ENCODE assay signal across 8 mouse cellular contexts in genomic region chr10:93159651-93160496, GRCm38 (mm10). TPM values are rescaled to one million over a fixed set of nuclear protein-coding genes. Genes with fewer than 3 reads are reported as not detected.
DNase-seq lines count a peak whose midpoint lies in the region; ATAC-seq lines count a peak whose summit lies in the region.

No protein-coding gene starts in this region.

- 19% methylated on average over 17 of the region's 17 CpGs for WGBS in kidney, embryonic 16.5 days
- WGBS in hindbrain, embryonic 15.5 days: 28% methylated on average over 17 of the region's 17 CpGs
- WGBS in midbrain, embryonic 14.5 days: 29% methylated on average over 17 of the region's 17 CpGs

- no peak for ATAC-seq in kidney, embryonic 16.5 days (ENCODE audit: low FRiP score, low TSS enrichment)
- ATAC-seq in hindbrain, embryonic 15.5 days (ENCODE audit: low FRiP score, low read depth): peak; percentile 81
- peak; percentile 68 for ATAC-seq in midbrain, embryonic 14.5 days (ENCODE audit: low FRiP score, low TSS enrichment)

- no peaks in the 10 kb centered on the region for H3K36me3 ChIP-seq in kidney, embryonic 16.5 days (ENCODE audit: insufficient read depth, low read length)
- no peaks in the 10 kb centered on the region for H3K36me3 ChIP-seq in hindbrain, embryonic 15.5 days
- no peaks in the 10 kb centered on the region for H3K36me3 ChIP-seq in midbrain, embryonic 14.5 days (ENCODE audit: control insufficient read depth, insufficient read depth, low read length)

- no peak for DNase-seq in kidney, adult 18-20 months
- DNase-seq in midbrain, embryonic 14.5 days: no peak
- DNase-seq in layer of hippocampus, adult 9-10 months (ENCODE audit: low spot score): no peak
- DNase-seq in cerebellum, postnatal 36 days: no peak
- DNase-seq in urinary bladder, postnatal 36 days (ENCODE audit: low spot score in 2 of 2): no peak

- H3K4me1 ChIP-seq in kidney, embryonic 16.5 days (ENCODE audit: insufficient read depth, low read length): peaks cover 18% of the 10 kb centered on the region
- peaks cover 12% of the 10 kb centered on the region for H3K4me1 ChIP-seq in brown adipose tissue, adult 24 weeks (ENCODE audit: control insufficient read depth, insufficient read depth, insufficient read length, low read length)
- peaks cover 15% of the 10 kb centered on the region for H3K4me1 ChIP-seq in hindbrain, embryonic 15.5 days (replicated peaks)
- peaks cover 19% of the 10 kb centered on the region for H3K4me1 ChIP-seq in midbrain, embryonic 14.5 days (ENCODE audit: control insufficient read depth, insufficient read depth, low read length)

- no peaks in the 10 kb centered on the region for H3K9me3 ChIP-seq in kidney, embryonic 16.5 days (ENCODE audit: low read length)
- no peaks in the 10 kb centered on the region for H3K9me3 ChIP-seq in hindbrain, embryonic 15.5 days
- H3K9me3 ChIP-seq in midbrain, embryonic 14.5 days (ENCODE audit: control insufficient read depth, low read length): no peaks in the 10 kb centered on the region

- H3K27ac ChIP-seq in kidney, embryonic 16.5 days (ENCODE audit: low read length): peak overlapping the region; percentile 29
- H3K27ac ChIP-seq in brown adipose tissue, adult 24 weeks (replicated peaks; ENCODE audit: low read depth, low read length): peak overlapping the region; percentile 88
- H3K27ac ChIP-seq in hindbrain, embryonic 15.5 days (replicated peaks): peak overlapping the region; percentile 98
- peak overlapping the region; percentile 99 for H3K27ac ChIP-seq in midbrain, embryonic 14.5 days (replicated peaks; ENCODE audit: low read depth, low read length)

- H3K4me2 ChIP-seq in kidney, embryonic 16.5 days (replicated peaks; ENCODE audit: low read depth, low read length): peak overlapping the region; percentile 63
- peak overlapping the region; percentile 58 for H3K4me2 ChIP-seq in hindbrain, embryonic 15.5 days
- H3K4me2 ChIP-seq in midbrain, embryonic 14.5 days (ENCODE audit: low read length): peak overlapping the region; percentile 64

- H3K9ac ChIP-seq in kidney, embryonic 16.5 days (replicated peaks; ENCODE audit: low read length): peak overlapping the region; percentile 56
- no peak overlapping the region for H3K9ac ChIP-seq in hindbrain, embryonic 15.5 days
- no peak overlapping the region; the same call in 1 of the 2 replicates for H3K9ac ChIP-seq in midbrain, embryonic 14.5 days (replicated peaks; ENCODE audit: low read length)

- no peaks in the 10 kb centered on the region for H3K27me3 ChIP-seq in kidney, embryonic 16.5 days (ENCODE audit: insufficient read depth, low read length)
- H3K27me3 ChIP-seq in hindbrain, embryonic 15.5 days: no peaks in the 10 kb centered on the region
- no peaks in the 10 kb centered on the region for H3K27me3 ChIP-seq in midbrain, embryonic 14.5 days (ENCODE audit: control insufficient read depth, insufficient read depth, low read length)

- H3K4me3 ChIP-seq in kidney, embryonic 16.5 days (ENCODE audit: low read length): peak overlapping the region; percentile 96
- H3K4me3 ChIP-seq in brown adipose tissue, adult 24 weeks (ENCODE audit: insufficient read depth, low read depth, low read length): peak overlapping the region; percentile 66
- peak overlapping the region; percentile 98 for H3K4me3 ChIP-seq in hindbrain, embryonic 15.5 days
- H3K4me3 ChIP-seq in midbrain, embryonic 14.5 days (replicated peaks; ENCODE audit: low read depth, low read length): peak overlapping the region; percentile 98

RNA-seq across cellular contexts. Expression of gene Cdk17, which starts 0.8 kb away (rescaled TPM):
- polyA plus RNA-seq in kidney, embryonic 16.5 days (2015; fragmentation: Nextera tagmentation; extraction: Ambion mirVana): 12.8 and 14.6 TPM in 2 replicates
- polyA plus RNA-seq in brown adipose tissue, adult 24 weeks (2012; ENCODE audit: insufficient read depth, insufficient read length, missing spikeins): 23.6 and 27.1 TPM in 2 replicates
- polyA plus RNA-seq in hindbrain, embryonic 15.5 days (2015; fragmentation: Nextera tagmentation; extraction: Ambion mirVana): 41.2 and 45.7 TPM in 2 replicates
- polyA plus RNA-seq in midbrain, embryonic 14.5 days (2014; fragmentation: Nextera tagmentation; extraction: Ambion mirVana): 57.0 and 67.8 TPM in 2 replicates

Comparison
In these comparisons a context has a peak if more than half of its experiments do, and no peak if none do; other contexts are left out.
1. H3K27ac ChIP-seq: peak in every context shown above with its lines; median percentile 99 in midbrain, embryonic 14.5 days; 98 in hindbrain, embryonic 15.5 days; 88 in brown adipose tissue, adult 24 weeks; 29 in kidney, embryonic 16.5 days.